In the genomic region with DNA sequence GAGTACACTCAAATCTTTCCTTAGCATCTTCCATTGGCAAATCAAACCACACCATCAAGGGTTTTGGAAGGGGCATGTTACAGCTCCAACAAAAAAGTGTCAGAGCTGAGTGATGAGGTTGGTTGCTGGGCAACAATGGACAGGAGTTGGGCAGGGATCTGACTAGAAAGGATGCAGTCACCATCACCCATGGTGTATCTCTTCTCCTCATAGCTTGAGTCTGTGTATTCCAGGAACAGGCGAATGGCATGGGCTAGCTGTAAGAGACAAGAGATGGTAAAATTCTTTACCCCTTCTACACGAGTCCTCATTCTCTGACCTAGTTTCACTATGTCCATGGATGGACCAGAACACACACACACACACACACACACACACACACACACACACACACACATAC, we compare ENCODE assay signal across 1 mouse cellular context.
TF ChIP-seq lines count a peak whose summit lies in the region.

No protein-coding gene starts in this region.

TF ChIP-seq in MEL, 35 proteins besides CTCF, POLR2A, EP300 and RAD21:
- TF ChIP-seq SIN3A (IDR thresholded peaks at IDR 0.05; ENCODE audit: low read length) (no peak), ETS1 (IDR thresholded peaks at IDR 0.05; ENCODE audit: low read depth, low read length) (no peak), CHD2 (IDR thresholded peaks at IDR 0.05; ENCODE audit: low read length) (no peak), ZNF384 (IDR thresholded peaks at IDR 0.05; ENCODE audit: low read depth, low read length) (no peak), MYC (IDR thresholded peaks at IDR 0.05; ENCODE audit: low read depth, low read length) (no peak), MYB (IDR thresholded peaks at IDR 0.05; ENCODE audit: low read depth, low read length) (no peak), ZMIZ1 (IDR thresholded peaks at IDR 0.05; ENCODE audit: low read depth, low read length) (no peak), MXI1 (IDR thresholded peaks at IDR 0.05; ENCODE audit: low read depth, low read length) (no peak), CHD1 (IDR thresholded peaks at IDR 0.05; ENCODE audit: low read depth, low read length) (no peak), NRF1 (IDR thresholded peaks at IDR 0.05; ENCODE audit: insufficient read depth, low read depth, low read length, poor library complexity, severe bottlenecking) (no peak), UBTF (IDR thresholded peaks at IDR 0.05; ENCODE audit: borderline replicate concordance, insufficient read depth, low read depth, low read length) (no peak)
